Mouse (Mus musculus) layer of hippocampus, postnatal 14 days (tissue): ENCODE measurements at regions not wholly inside any gene's neighbourhood (a gene's known extent, or its start where the extent isn't known, plus 50 kb on each side); places are given as distances from the start of the nearest gene placed in this dataset.

ENCODE experiments used
- DNase-seq, 2 experiments: peaks; one replicate each; pipeline ENCODE4 v3.0.0; 2021 to 2022; ENCODE audit warnings: low spot score in 2 of 2, mixed read lengths in 1 of 2

DNA sequence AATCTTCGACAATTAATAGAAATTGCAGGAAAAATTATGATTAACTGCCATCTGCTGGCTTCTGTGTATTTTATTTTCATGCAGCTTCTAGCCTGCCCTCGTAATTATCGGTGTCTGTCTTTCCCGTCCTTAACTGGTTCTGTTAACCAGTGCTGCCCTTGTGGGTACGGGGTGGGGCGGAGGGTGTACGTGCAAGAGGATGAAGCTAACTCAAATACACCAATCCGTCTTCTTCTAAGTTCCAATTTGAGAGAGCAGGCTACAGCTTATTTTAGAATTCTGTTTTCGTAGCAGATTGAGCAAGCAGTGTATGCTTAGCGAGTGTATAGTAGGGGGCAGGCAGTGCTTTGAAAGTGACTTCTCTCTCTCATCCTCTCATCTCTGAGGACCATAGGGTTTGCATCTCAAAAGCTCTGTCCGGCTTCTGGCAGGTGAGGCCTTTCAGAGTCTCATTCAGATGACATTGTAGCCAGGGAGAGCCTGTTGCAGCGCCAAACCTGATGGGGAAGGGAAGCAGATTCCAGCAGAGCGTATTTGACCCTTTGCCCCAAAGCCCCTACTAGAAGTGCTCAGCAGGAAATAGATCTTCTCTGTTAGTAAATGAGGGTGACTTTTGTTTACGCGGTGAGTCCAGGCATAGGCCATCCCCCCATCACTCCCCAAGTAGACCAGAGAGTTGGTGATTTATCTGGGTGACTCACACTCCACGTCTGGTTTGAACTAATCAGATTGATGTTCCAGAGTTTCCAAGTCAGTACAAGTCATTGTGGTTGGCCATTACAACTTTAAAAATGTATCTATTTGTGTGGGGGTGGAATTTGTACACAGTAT is 53.3 kb upstream of the Ptgfrn start:
- DNase-seq: peak; percentile 33 to 52

DNA sequence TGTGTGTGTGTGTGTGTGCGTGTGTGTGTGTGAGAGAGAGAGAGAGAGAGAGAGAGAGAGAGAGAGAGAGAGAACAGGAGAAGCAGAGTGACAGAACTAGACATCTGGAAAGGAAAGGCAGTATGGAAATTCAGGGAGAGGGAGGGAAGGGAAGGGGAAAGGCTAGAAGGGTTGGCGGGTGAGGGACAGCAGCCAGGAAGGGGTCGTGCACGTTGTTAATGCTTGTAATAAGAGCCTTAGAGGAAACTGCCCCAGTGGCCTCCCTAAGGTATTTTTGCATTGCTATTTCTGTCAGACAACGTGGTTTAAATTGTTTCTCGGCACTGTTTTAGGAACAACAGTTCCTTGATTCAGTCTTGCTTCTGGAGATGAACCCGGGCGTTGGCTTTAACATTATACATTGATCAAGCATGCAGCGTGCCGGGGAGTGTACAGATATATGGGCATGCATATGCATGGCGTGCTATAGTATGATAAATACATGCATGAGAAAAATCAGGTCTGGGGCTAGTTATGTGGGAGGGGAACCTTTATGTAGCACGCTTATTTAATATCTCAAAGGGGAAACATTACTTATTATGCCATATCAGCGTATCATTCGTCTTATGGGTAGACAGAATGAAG is 52.6 kb upstream of the Ptgfrn start:
- DNase-seq: no peak

DNA sequence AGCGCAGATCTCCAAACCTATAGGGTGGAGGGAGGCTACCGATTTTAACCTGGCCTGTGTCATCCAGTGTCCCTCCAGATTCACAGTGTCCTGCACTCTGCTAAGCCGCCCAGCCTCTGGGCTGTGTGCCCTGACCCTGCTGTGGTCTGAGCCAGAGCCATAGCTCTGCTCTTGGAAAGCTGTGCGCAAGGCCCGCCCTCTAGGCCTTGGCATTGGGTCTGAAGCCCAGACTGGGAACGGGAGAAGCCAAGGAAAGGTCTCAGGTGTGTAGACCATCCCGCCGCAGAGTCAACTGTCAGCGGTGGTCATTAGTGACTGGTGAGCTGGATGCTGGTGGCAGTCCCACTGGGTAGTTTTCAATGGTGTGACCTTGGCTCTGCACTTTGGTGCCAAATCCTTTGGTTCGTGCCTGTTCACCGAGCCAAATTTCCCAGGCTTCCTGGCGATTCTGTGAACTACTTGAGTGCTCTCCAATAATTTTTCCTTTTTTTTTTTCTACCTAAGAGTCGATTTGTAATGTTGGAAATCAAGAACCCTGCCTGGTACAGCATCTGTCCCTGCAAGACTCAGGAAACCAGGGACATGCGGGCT is 52.0 kb upstream of the Ptgfrn start:
- peak; percentile 42 for DNase-seq

DNA sequence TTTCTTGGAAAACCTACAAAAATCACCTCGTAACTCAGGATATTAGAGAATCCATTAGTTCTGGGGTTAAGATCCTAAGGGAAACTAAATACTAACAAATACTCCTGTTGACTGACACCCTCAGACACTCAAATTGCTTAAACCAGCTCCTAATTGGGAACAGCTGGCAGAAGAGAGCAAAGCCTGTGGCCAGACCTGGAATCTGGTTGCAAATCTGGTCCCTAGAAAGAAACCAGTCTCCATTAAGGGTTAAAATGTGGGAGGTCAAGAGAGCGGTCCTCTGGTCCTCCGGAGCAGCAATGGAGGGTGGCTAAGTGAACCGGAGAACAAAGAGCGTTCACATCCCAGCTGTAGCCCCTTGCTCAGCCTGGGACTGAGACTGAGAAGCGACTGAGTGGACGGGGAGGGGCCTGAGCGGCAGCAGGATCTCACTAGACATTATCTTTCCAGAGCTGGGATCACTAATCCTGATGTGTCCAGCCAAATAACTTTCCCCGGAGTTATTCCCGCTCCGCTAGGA is 51.4 kb upstream of the Ptgfrn start:
- DNase-seq: no peak
